Mouse (Mus musculus) forebrain, embryonic 11.5 days (tissue): ENCODE results near the gene Myo16. TPM values are rescaled to one million over a fixed set of nuclear protein-coding genes. Genes with fewer than 3 reads are reported as not detected.

Source experiments
- ATAC-seq: fragments of 200-750 bp; cut with Nextera tagmentation; replicated peaks from 2 replicates; pipeline ENCODE4 v1.8.0; 2017; ENCODE audit warnings: moderate TSS enrichment; ENCODE audit not compliant: low FRiP score
- DNase-seq: peaks from one replicate; pipeline ENCODE4 v3.0.0-alpha.2; 2017; ENCODE audit warnings: low spot score
- H3K27ac ChIP-seq: fragments of 300-500 bp; sonication (generic); 2 replicates; pipeline ENCODE4 v1.5.1; 2014; ENCODE audit warnings: low read depth, low read length
- H3K27me3 ChIP-seq: fragments of 300-500 bp; sonication (generic); 2 replicates; pipeline ENCODE4 v1.6.1; 2014; ENCODE audit warnings: mild to moderate bottlenecking, low read length, mixed read lengths; ENCODE audit not compliant: control insufficient read depth, insufficient read depth
- H3K36me3 ChIP-seq: fragments of 300-500 bp; sonication (generic); 2 replicates; pipeline ENCODE4 v1.6.1; 2014; ENCODE audit warnings: mild to moderate bottlenecking, low read length, moderate library complexity, mixed read lengths; ENCODE audit not compliant: control insufficient read depth, insufficient read depth
- H3K4me1 ChIP-seq: fragments of 300-500 bp; sonication (generic); replicated peaks from 2 replicates; pipeline ENCODE4 v1.6.1; 2014; ENCODE audit warnings: low read length, mixed read lengths; ENCODE audit not compliant: control insufficient read depth, insufficient read depth
- H3K4me2 ChIP-seq: fragments of 300-500 bp; sonication (generic); 2 replicates; pipeline ENCODE4 v1.6.1; 2014; ENCODE audit warnings: low read depth, mild to moderate bottlenecking, low read length, moderate library complexity, mixed read lengths; ENCODE audit not compliant: severe bottlenecking
- H3K4me3 ChIP-seq: fragments of 300-500 bp; sonication (generic); 2 replicates; pipeline ENCODE4 v1.5.1; 2014; ENCODE audit warnings: low read depth, low read length
- H3K9ac ChIP-seq: fragments of 300-500 bp; sonication (generic); 2 replicates; pipeline ENCODE4 v1.6.1; 2014; ENCODE audit warnings: low read length
- H3K9me3 ChIP-seq: fragments of 300-500 bp; sonication (generic); 2 replicates; pipeline ENCODE4 v1.6.1; 2016; ENCODE audit warnings: low read length, mixed read lengths; ENCODE audit not compliant: control insufficient read depth
- WGBS: fragments of 180-500 bp; shearing (Covaris S2); extraction: QIAGEN DNeasy Blood & Tissue Kit; methylation state at CpG from one replicate; pipeline ENCODE4 v1.1.7; 2014; 5-methylcytosine and 5-hydroxymethylcytosine counted together
- polyA plus RNA-seq: library from polyadenylated mRNA; unstranded; fragments of >200 nt; fragmentation: Nextera tagmentation; extraction: Ambion mirVana; gene quantifications from 2 replicates; pipeline ENCODE4 v1.2.1, GENCODE M21; 2014

The Myo16 gene
- polyA plus RNA-seq, 1 experiment from 2014 or later = 1.6 TPM

DNA sequence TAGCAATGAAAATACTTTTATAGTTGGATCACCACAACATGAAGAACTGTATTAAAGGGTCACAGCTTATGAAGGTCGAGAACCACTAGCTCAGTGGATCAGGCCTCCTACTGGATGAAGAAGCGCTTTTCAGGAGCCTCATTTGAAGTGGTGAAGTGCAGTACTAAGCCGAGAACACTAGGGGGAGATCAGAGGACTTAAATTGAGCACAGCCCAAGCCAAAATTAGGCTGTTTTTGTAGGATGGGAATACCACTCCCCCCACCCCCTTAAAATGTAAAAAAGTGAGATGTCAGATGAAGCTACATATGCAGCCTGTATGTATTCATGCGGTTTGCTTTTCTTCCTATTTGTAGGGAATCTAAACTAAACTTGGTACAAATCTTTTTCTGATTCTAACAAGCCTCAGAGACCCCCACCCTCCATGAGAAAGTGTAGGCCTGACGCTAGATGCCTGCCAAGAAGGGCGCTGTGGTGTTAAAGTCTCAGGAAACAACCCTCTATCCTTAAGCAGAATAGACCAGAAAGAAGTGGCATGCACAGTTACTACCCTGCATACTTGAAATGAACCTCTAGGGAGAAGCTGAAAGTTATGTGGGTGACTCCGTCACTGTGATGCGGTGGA is 77.1 kb downstream of the Myo16 start:
- ATAC-seq (no peak; the same call in 1 of the 2 replicates), DNase-seq (peak; percentile 70)
- Histone ChIP-seq H3K36me3 (no peaks in the 10 kb centered on the region), H3K4me1 (no peaks in the 10 kb centered on the region), H3K9ac (no peak overlapping the region), H3K9me3 (no peaks in the 10 kb centered on the region), H3K4me3 (no peak overlapping the region), H3K27me3 (no peaks in the 10 kb centered on the region), H3K27ac (no peak overlapping the region), H3K4me2 (no peak overlapping the region)
- WGBS = 53% methylated on average over 8 of the region's 8 CpGs

- Histone ChIP-seq H3K4me1 (no peaks in the 10 kb centered on the region), H3K9ac (no peak overlapping the region), H3K4me3 (no peak overlapping the region), H3K4me2 (no peak overlapping the region), H3K27ac (no peak overlapping the region), H3K27me3 (no peaks in the 10 kb centered on the region), H3K9me3 (no peaks in the 10 kb centered on the region), H3K36me3 (no peaks in the 10 kb centered on the region)
- ATAC-seq (no peak), DNase-seq (no peak)
- 93% methylated on average over 2 of the region's 2 CpGs for WGBS
These were observed 80.8 kb downstream of the Myo16 start for GRCm38 (mm10) chr8:10234516-10234915.

GRCm38 (mm10) chr8:10243344-10243743 is 89.6 kb downstream of the Myo16 start:
- Histone ChIP-seq H3K4me3 (no peak overlapping the region), H3K9me3 (no peaks in the 10 kb centered on the region), H3K27me3 (no peaks in the 10 kb centered on the region), H3K4me1 (no peaks in the 10 kb centered on the region), H3K9ac (no peak overlapping the region), H3K4me2 (no peak overlapping the region), H3K27ac (no peak overlapping the region), H3K36me3 (no peaks in the 10 kb centered on the region)
- WGBS = 88% methylated on average over 3 of the region's 3 CpGs
- DNase-seq (no peak), ATAC-seq (no peak)

DNA sequence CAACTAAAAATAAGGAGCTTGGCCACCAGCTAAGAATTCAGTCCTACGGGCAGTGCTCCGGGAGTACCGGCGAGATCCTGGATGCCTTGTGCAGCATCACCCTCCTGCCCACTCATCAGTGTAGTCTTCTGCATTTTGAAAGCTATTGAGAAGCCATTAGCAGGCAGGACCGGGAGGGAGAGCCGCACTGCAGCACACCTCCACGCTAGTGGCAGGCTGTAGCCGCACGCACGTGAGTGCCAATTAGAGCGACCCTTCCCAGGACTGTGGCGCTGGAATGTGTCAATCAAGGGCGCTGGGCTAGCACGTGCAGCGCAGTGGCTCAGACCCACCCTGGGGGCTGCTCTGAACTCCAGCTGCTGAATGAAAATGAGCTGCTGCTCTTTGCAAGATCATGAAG is 95.4 kb downstream of the Myo16 start:
- no peaks in the 10 kb centered on the region for H3K27me3 ChIP-seq
- ATAC-seq (peak; percentile 96), DNase-seq (peak; percentile 84)
- H3K4me2 ChIP-seq = peak overlapping the region; percentile 51
- no peak overlapping the region; the same call in 1 of the 2 replicates for H3K9ac ChIP-seq
- H3K9me3 ChIP-seq = no peaks in the 10 kb centered on the region
- H3K4me1 ChIP-seq = peaks cover 6% of the 10 kb centered on the region; the same call in 1 of the 2 replicates
- H3K27ac ChIP-seq = no peak overlapping the region
- H3K4me3 ChIP-seq = peak overlapping the region; percentile 12; the same call in 1 of the 2 replicates
- 2% methylated on average over 15 of the region's 15 CpGs for WGBS
- no peaks in the 10 kb centered on the region for H3K36me3 ChIP-seq

DNA sequence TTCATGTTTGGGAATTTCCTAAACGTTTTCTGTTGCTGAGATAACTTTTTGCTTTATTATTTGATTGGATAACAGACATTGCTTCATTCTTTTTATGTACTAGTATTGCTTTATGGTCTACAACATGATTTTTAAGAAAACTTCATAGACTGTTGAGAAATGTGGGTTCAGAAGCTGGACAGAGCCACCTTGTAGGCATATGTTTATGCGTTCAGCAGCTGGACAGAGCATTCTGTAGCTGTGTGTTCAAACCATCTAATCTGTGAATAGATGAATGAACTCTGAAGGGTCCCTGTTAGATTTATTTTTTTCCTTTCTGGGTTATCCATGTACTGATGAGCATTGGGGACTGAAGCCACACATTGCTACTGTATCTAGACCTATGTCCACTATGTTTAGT is 102.0 kb downstream of the Myo16 start:
- Histone ChIP-seq H3K4me2 (no peak overlapping the region), H3K27ac (no peak overlapping the region), H3K36me3 (no peaks in the 10 kb centered on the region), H3K9ac (no peak overlapping the region), H3K9me3 (no peaks in the 10 kb centered on the region), H3K27me3 (no peaks in the 10 kb centered on the region), H3K4me1 (no peaks in the 10 kb centered on the region), H3K4me3 (no peak overlapping the region)
- 79% methylated on average over 2 of the region's 2 CpGs for WGBS
- no peak for DNase-seq
- ATAC-seq = no peak

- 93% methylated on average over 3 of the region's 3 CpGs for WGBS
- H3K4me2 ChIP-seq = no peak overlapping the region
- no peak overlapping the region for H3K9ac ChIP-seq
- H3K27me3 ChIP-seq = no peaks in the 10 kb centered on the region
- ATAC-seq (no peak), DNase-seq (no peak)
- H3K36me3 ChIP-seq = no peaks in the 10 kb centered on the region
- no peak overlapping the region for H3K4me3 ChIP-seq
- H3K27ac ChIP-seq = no peak overlapping the region
- no peaks in the 10 kb centered on the region for H3K4me1 ChIP-seq
- no peaks in the 10 kb centered on the region for H3K9me3 ChIP-seq
These were observed 102.9 kb downstream of the Myo16 start for GRCm38 (mm10) chr8:10256563-10256962.

- Histone ChIP-seq H3K9ac (no peak overlapping the region), H3K27me3 (no peaks in the 10 kb centered on the region), H3K9me3 (no peaks in the 10 kb centered on the region), H3K4me2 (no peak overlapping the region), H3K36me3 (no peaks in the 10 kb centered on the region), H3K4me3 (no peak overlapping the region), H3K27ac (no peak overlapping the region), H3K4me1 (no peaks in the 10 kb centered on the region)
- ATAC-seq (no peak), DNase-seq (no peak)
- WGBS = 94% methylated on average over 4 of the region's 4 CpGs
These were observed 116.4 kb downstream of the Myo16 start for GRCm38 (mm10) chr8:10270094-10270493.

- H3K4me3 ChIP-seq = no peak overlapping the region
- H3K9ac ChIP-seq = no peak overlapping the region
- no peak overlapping the region for H3K4me2 ChIP-seq
- no peaks in the 10 kb centered on the region for H3K36me3 ChIP-seq
- WGBS = 68% methylated on average over 4 of the region's 4 CpGs
- no peak overlapping the region for H3K27ac ChIP-seq
- DNase-seq = no peak
- no peak for ATAC-seq
- no peaks in the 10 kb centered on the region for H3K27me3 ChIP-seq
- H3K9me3 ChIP-seq = no peaks in the 10 kb centered on the region
- no peaks in the 10 kb centered on the region for H3K4me1 ChIP-seq
These were observed 138.9 kb downstream of the Myo16 start for GRCm38 (mm10) chr8:10292600-10292999.

GRCm38 (mm10) chr8:10300797-10301196 is 147.1 kb downstream of the Myo16 start:
- ATAC-seq = no peak
- H3K27me3 ChIP-seq = no peaks in the 10 kb centered on the region
- no peak overlapping the region for H3K27ac ChIP-seq
- 56% methylated on average over 3 of the region's 3 CpGs for WGBS
- H3K9ac ChIP-seq = no peak overlapping the region
- no peak overlapping the region for H3K4me2 ChIP-seq
- H3K36me3 ChIP-seq = no peaks in the 10 kb centered on the region
- H3K4me3 ChIP-seq = no peak overlapping the region
- no peaks in the 10 kb centered on the region for H3K9me3 ChIP-seq
- H3K4me1 ChIP-seq = no peaks in the 10 kb centered on the region
- no peak for DNase-seq
